Mouse (Mus musculus) liver, postnatal 0 days (tissue): ENCODE measurements at regions not wholly inside any gene's neighbourhood (a gene's known extent, or its start where the extent isn't known, plus 50 kb on each side); places are given as distances from the start of the nearest gene placed in this dataset.
A peak's percentile ranks its signal among the peaks of the same experiment; 100 is the strongest.

Experiments
- ATAC-seq: fragments of 200-750 bp; cut with Nextera tagmentation; 2 replicates; pipeline ENCODE4 v1.8.0; 2017; ENCODE audit warnings: mild to moderate bottlenecking, moderate library complexity
- DNase-seq: peaks from one replicate; pipeline ENCODE4 v3.0.0-alpha.2; 2016
- H3K27ac ChIP-seq: fragments of 300-500 bp; sonication (generic); 2 replicates; pipeline ENCODE4 v1.5.1; 2014; ENCODE audit warnings: antibody characterized with exemption, moderate library complexity, mild to moderate bottlenecking, low read depth
- H3K27me3 ChIP-seq: fragments of 300-500 bp; sonication (generic); 2 replicates; pipeline ENCODE4 v1.6.1; 2014; ENCODE audit warnings: low read length, control low read depth, mixed read lengths; ENCODE audit not compliant: insufficient read depth
- H3K36me3 ChIP-seq: fragments of 300-500 bp; sonication (generic); replicated peaks from 2 replicates; pipeline ENCODE4 v1.6.1; 2014; ENCODE audit warnings: mild to moderate bottlenecking, control low read depth, low read length, moderate library complexity, mixed read lengths; ENCODE audit not compliant: insufficient read depth
- H3K4me1 ChIP-seq: fragments of 300-500 bp; sonication (generic); 2 replicates; pipeline ENCODE4 v1.6.1; 2014; ENCODE audit warnings: antibody characterized with exemption, mild to moderate bottlenecking, control low read depth; ENCODE audit not compliant: insufficient read depth
- H3K4me2 ChIP-seq: fragments of 300-500 bp; sonication (generic); 2 replicates; pipeline ENCODE4 v1.6.1; 2014; ENCODE audit warnings: low read depth, mild to moderate bottlenecking, low read length, moderate library complexity, mixed read lengths
- H3K4me3 ChIP-seq: fragments of 300-500 bp; sonication (generic); 2 replicates; pipeline ENCODE4 v1.5.1; 2014; ENCODE audit warnings: low read depth, low read length
- H3K9ac ChIP-seq: fragments of 300-500 bp; sonication (generic); replicated peaks from 2 replicates; pipeline ENCODE4 v1.6.1; 2014; ENCODE audit warnings: mild to moderate bottlenecking, moderate library complexity
- H3K9me3 ChIP-seq: fragments of 300-500 bp; sonication (generic); 2 replicates; pipeline ENCODE4 v1.6.1; 2016; ENCODE audit warnings: mild to moderate bottlenecking, control low read depth, low read length, mixed read lengths
- CTCF ChIP-seq: sonication (generic); IDR thresholded peaks from 2 replicates; pipeline ENCODE4 v1.5.1; 2016; ENCODE audit warnings: antibody characterized with exemption, low read depth
- EP300 ChIP-seq: IDR thresholded peaks from 2 replicates; pipeline ENCODE4 v1.6.1; 2016; ENCODE audit warnings: antibody characterized with exemption, low read depth, mild to moderate bottlenecking
- WGBS: fragments of 180-500 bp; shearing (Covaris S2); extraction: QIAGEN DNeasy Blood & Tissue Kit; methylation state at CpG from one replicate; pipeline ENCODE4 v1.1.7; 2014; ENCODE audit not compliant: insufficient replicate concordance; 5-methylcytosine and 5-hydroxymethylcytosine counted together

DNA sequence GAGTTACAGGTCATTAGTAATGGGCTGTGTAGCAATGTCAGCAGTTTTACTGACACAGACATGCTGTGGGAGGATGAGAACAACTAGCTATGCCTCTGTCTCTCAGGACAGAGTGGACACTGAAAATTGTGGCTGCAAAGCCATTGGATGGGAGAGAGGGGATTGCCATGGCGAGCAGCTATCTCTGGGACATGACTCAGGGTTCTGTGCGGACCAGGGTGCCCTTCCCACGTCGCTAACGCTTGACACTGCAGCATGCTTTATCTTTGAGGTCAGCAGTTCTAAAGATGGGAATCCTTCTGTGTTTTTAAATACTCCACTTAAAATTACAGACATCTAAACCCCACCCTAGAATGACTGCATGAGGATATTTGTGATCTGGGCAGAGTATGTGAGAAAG, 121.9 kb downstream of the Fam198b start:
- Histone ChIP-seq H3K27me3 (no peaks in the 10 kb centered on the region), H3K27ac (no peak overlapping the region), H3K4me3 (no peak overlapping the region), H3K9ac (no peak overlapping the region), H3K4me2 (no peak overlapping the region), H3K36me3 (no peaks in the 10 kb centered on the region), H3K9me3 (no peaks in the 10 kb centered on the region), H3K4me1 (no peaks in the 10 kb centered on the region)
- ATAC-seq, result no peak
- no peak for DNase-seq
- 42% methylated on average over 5 of the region's 5 CpGs for WGBS
- TF ChIP-seq CTCF (no peak), EP300 (no peak)

DNA sequence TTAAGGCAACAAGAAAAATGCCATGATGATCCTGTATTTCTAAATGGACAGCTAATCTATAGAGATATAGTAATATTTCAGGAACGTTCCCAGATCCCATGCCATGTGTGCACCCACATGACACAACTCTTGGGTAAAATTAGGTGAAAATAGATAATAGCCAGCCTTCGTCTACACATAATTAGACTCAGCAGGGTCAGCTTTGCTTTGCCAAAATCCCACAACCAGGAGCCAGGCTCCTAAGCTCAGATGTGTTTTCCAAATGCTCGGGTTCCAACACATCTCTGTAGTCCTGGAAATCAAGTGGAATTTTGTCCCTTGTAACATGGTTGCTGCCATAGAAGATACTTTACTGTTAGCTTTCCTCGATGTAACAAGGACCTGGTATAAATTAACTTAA, 122.7 kb downstream of the Fam198b start:
- TF ChIP-seq CTCF (no peak), EP300 (no peak)
- no peaks in the 10 kb centered on the region for H3K4me1 ChIP-seq
- no peak overlapping the region for H3K4me2 ChIP-seq
- no peaks in the 10 kb centered on the region for H3K9me3 ChIP-seq
- H3K9ac ChIP-seq, result no peak overlapping the region
- WGBS, result 68% methylated on average over 4 of the region's 4 CpGs
- DNase-seq, result no peak
- ATAC-seq, result no peak
- H3K4me3 ChIP-seq, result no peak overlapping the region
- no peaks in the 10 kb centered on the region for H3K27me3 ChIP-seq
- H3K27ac ChIP-seq, result no peak overlapping the region
- H3K36me3 ChIP-seq, result no peaks in the 10 kb centered on the region

DNA sequence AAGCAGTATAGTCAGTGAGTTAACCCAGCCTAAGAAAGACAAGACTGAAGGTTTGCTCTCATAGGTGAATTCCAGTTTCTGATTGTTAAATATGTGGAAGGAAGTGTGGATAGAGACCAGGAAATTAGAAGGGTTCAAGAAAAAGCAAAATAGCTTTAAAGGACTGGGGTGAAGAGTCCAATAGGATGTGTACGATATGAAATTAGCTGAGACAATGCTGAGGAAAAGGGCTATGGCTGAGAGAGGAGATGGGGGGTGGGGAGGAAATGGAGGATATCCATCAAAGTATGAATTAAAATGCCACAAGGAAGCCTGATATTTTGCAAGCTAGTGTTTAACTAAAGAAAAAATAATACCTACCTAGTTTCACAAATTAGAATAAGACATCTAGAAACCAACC, 124.9 kb downstream of the Fam198b start:
- WGBS, result 80% methylated on average over 1 of the region's 1 CpGs
- Histone ChIP-seq H3K27ac (no peak overlapping the region), H3K9ac (no peak overlapping the region), H3K4me1 (no peaks in the 10 kb centered on the region), H3K4me3 (no peak overlapping the region), H3K27me3 (no peaks in the 10 kb centered on the region), H3K36me3 (no peaks in the 10 kb centered on the region), H3K9me3 (no peaks in the 10 kb centered on the region), H3K4me2 (no peak overlapping the region)
- ATAC-seq (no peak), DNase-seq (no peak)
- TF ChIP-seq CTCF, result no peak
- TF ChIP-seq EP300, result 0 out of 2 replicates have a peak, but pooled peaks have one; percentile 13

DNA sequence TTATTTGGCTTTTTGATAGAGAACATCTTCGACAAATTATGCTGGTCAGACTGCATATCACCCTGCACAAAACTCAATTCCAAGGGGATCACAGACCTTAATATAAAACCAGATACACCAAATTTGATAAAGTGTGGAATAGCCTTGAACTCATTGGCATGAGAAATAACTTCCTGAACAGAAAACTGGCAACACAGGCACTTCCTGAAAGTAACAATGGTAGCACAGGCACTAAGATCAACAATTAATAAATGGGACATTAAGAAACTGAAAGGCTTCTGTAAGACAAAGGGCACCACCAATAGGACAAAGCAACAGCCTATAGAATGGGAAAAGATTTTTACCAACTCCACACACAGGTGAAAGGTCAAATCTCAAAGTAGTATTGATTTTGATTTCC, 141.5 kb downstream of the Fam198b start:
- TF ChIP-seq EP300 (no peak), CTCF (no peak)
- H3K4me3 ChIP-seq, result no peak overlapping the region
- WGBS, result 72% methylated on average over 1 of the region's 1 CpGs
- H3K36me3 ChIP-seq, result no peaks in the 10 kb centered on the region
- no peak overlapping the region for H3K27ac ChIP-seq
- H3K4me1 ChIP-seq, result no peaks in the 10 kb centered on the region
- no peak overlapping the region for H3K4me2 ChIP-seq
- no peak for ATAC-seq
- H3K27me3 ChIP-seq, result no peaks in the 10 kb centered on the region
- H3K9me3 ChIP-seq, result no peaks in the 10 kb centered on the region
- DNase-seq, result no peak
- H3K9ac ChIP-seq, result no peak overlapping the region

DNA sequence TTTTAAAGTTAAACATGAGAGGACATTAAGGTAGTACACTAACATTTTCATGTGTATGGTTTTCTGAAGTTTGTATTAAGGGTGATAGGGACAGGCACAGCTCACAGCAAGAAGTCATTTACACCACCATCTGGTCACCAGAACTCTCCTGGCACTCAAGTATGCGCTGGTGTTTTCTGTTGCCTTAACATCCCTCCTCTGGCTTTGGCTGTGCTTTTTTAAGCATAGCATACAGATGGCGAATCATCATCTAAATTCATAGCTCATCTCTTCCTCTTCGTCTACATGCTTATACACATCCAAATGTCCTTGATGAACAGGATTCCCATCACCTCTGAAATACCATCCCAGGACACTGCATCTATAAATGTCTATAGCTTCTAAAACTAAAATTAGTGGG, 148.7 kb downstream of the Fam198b start:
- no peaks in the 10 kb centered on the region for H3K27me3 ChIP-seq
- ATAC-seq, result no peak
- H3K9me3 ChIP-seq, result no peaks in the 10 kb centered on the region
- no peaks in the 10 kb centered on the region for H3K4me1 ChIP-seq
- WGBS, result 72% methylated on average over 3 of the region's 3 CpGs
- H3K9ac ChIP-seq, result no peak overlapping the region
- H3K4me2 ChIP-seq, result no peak overlapping the region
- DNase-seq, result no peak
- H3K4me3 ChIP-seq, result no peak overlapping the region
- no peaks in the 10 kb centered on the region for H3K36me3 ChIP-seq
- no peak for TF ChIP-seq EP300
- no peak for TF ChIP-seq CTCF
- no peak overlapping the region for H3K27ac ChIP-seq

DNA sequence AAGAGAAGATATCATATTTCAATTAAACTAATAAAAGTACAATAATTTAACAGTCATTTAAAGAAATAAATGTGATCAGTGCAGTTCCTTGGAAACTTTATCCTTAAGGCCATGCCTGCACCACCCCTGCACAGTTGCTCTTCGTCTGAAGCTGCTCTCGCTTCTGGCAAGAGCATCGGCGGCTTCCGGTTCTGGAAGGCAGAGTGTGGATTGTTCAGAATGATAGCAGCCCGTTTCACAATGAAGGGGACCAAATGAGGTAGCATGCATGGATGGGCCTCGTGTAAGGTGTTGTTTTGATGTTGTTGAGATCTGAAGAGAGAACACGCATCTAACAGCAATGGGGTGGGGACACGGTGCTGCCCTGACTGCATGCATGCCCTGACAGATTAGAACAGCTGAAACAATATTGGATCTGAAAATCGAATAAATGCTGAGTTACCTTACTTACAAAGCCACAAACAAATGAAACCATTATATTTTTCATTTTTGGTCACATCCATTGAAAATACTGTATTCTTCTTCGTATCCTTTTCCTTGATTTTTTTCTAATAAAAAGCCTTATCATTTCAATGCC, 154.3 kb downstream of the Fam198b start:
- Histone ChIP-seq H3K9me3 (no peaks in the 10 kb centered on the region), H3K4me3 (no peak overlapping the region), H3K27ac (no peak overlapping the region), H3K27me3 (no peaks in the 10 kb centered on the region), H3K9ac (no peak overlapping the region), H3K36me3 (no peaks in the 10 kb centered on the region), H3K4me1 (no peaks in the 10 kb centered on the region), H3K4me2 (no peak overlapping the region)
- ATAC-seq, result no peak
- TF ChIP-seq EP300 (no peak), CTCF (no peak)
- DNase-seq, result no peak
- WGBS, result 76% methylated on average over 11 of the region's 11 CpGs

DNA sequence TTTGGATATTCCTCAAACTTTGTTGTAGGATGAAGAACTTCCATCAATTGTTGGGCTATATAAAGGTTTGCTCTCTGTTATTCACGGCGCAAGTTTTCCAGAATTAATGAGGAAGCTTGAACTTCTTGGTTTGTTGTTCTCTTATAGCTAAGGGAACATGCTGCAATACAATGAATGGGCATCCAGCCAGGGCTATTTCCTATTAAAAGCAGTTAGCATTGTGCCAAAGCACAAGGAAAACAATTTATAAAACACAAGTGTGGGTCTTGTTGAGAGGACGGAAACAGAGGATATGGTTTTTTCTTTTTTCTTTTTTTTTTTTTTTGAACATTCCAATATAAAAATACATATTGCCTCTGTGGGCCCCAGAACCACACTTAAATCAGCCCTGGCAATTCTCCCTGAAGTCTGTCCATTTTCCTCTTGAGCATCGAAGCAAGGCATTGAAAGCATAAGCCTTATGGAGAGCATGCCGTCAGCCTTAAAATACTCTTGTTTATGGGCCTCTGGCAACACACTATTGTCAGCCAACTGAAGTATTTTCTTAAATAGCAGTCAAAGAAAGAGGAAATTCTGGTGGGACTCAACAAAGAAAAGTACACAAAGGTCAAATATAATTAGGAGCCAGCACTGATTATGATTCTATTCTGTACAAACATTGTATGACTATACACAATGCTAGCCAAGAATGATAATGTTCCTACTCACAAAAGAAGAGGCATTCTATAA, 158.6 kb downstream of the Fam198b start:
- Histone ChIP-seq H3K4me1 (no peaks in the 10 kb centered on the region), H3K4me3 (no peak overlapping the region), H3K36me3 (no peaks in the 10 kb centered on the region), H3K9me3 (no peaks in the 10 kb centered on the region), H3K27ac (no peak overlapping the region), H3K9ac (no peak overlapping the region), H3K27me3 (no peaks in the 10 kb centered on the region), H3K4me2 (no peak overlapping the region)
- no peak for DNase-seq
- WGBS, result 68% methylated on average over 5 of the region's 5 CpGs
- TF ChIP-seq EP300, result no peak
- no peak for TF ChIP-seq CTCF
- ATAC-seq, result peak; percentile 23; the same call in 1 of the 2 replicates
